Mouse (Mus musculus) neutrophil, adult 5-6 weeks (primary cell): Measurements from ENCODE around the gene Pvrig. TPM values are rescaled to one million over a fixed set of nuclear protein-coding genes. Genes with fewer than 3 reads are reported as not detected.
"Not testable (repeated sequence)": the region's sequence is repeated elsewhere in the genome, so short reads cannot be mapped to it uniquely, and the experiment has no call there.

ENCODE experiments used
- ATAC-seq: fragments of 151-379, 151-347 bp; 2 replicates; pipeline ENCODE4 v1.8.0; 2017; ENCODE audit warnings: mild to moderate bottlenecking, moderate TSS enrichment; ENCODE audit not compliant: insufficient number of reproducible peaks, poor library complexity, low FRiP score, severe bottlenecking; ENCODE audit errors: extremely low read depth
- total RNA-seq: library from RNA; stranded (forward); fragments of 200-1000 nt; gene quantifications from 2 replicates; pipeline ENCODE4 v1.2.3, GENCODE M21; 2017

Pvrig gene
- total RNA-seq = not detected in 2 replicates

DNA sequence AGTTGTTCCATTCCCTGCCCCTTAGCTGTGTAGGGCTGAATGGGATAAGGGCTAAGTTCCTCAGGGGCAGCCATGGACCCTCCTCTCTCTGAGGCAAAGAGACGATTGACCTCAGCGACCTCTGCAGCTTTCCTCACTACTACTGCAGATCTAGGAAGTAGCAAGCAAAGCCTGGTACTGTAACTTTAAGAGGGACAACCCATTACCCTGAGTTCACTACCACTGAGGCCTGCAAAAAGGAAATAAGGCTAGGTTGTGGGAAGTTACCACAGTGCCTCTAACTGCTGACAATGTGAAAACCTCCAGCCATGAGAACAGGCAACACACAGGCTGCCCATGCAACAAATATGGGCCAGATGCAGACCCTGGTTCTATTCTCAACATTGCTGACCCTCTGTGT is at the start of gene Pvrig:
Pvrig (plus strand) TSS at position 301 of the 400 bp plus-strand sequence.
- no peak for ATAC-seq

DNA sequence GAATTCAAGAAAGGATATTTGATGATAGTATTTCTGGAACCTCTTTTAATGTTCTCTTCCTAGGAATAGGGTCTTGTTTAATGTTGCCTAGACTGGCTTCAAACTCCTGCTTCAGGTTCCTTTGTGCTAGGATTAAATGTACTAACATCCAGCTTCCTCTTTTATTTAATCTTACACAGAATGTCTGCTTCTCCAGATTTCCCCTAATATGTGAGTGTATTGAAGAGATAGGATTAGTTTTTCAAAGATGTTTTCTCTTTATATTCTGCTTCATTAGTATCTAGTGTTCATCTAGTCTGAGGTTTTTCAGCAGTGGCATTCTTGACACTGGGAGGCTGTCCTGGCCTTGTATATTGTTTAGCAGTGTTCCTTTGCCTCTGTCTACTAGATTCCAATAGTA is 47.6 kb upstream of the Pvrig start:
- no peak for ATAC-seq

DNA sequence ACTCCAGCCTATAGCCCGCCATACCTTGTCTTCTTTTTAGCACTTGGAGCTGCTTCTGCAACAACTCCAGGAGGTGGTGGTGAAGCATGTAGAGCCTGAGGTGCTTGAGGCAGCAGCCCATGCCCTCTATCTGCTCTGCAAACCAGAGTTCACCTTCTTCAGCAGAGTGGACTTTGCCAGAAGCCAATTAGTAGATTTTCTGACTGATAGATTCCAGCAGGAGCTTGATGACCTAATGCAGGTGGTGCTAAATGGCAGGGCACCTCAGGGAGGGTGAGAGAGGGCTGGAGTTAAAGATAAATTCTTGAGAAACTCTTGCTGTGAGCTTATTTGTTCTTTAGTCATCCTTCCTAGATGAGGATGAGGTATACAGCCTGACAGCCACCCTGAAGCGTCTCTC is 42.1 kb upstream of the Pvrig start:
- no peak for ATAC-seq

DNA sequence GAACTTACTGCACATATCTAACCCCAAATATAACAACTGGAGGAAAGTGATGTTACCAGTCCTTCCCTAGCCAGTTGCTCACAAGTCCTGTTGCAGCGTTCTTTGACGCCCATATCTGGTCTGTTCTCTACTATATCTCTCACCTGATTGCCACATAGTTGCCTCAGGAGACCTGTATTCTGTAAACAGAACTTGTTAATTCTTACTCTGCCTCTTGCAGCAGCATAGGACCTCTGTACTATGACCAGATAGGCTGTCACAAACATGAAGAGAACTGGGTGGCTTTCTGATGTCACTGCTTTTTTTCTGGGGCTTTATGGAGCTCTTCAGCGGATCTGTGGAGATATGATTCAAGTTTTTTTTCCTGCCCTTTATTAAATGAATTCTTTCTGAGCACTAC is 29.0 kb upstream of the Pvrig start:
- ATAC-seq = no peak

DNA sequence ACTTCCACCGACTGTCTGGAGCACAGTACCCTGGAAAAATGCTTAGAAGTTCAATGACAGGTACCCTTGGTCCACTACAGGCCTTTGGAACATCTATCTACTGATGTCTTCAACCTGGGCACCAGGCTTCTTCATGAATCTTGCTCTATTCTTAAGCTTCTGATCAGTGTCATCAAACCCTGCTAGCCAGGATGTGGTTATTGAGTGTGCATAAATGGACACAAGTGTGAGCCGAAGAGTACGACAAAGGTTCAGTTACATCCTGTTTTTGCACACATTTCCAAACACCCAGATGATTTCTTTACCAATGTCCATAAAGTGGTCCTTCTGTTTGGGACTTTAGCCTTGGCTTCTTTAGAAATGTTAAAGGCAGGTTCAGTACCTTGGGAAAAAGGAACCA is 1.5 kb downstream of the Pvrig start:
- no peak for ATAC-seq

DNA sequence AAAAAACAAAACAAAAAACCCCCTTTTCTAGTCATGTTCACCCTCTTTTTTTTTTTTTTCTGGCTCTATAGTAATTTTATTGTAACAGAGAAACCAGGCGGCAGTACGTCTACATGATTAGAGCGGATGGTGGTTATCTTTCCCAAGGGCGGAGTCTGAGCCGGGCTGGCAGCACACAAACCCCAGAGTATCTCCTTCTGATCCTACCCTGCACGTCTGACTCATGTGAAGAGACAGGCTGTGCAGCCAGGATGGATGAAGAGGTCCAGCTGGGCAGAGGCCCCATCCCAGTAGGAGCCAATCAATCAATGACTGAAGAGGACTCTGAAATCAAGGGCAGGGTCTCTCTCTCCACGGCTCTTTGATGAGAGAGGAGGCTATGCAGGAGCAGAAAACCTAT is 21.4 kb downstream of the Pvrig start:
- not testable (repeated sequence) for ATAC-seq

DNA sequence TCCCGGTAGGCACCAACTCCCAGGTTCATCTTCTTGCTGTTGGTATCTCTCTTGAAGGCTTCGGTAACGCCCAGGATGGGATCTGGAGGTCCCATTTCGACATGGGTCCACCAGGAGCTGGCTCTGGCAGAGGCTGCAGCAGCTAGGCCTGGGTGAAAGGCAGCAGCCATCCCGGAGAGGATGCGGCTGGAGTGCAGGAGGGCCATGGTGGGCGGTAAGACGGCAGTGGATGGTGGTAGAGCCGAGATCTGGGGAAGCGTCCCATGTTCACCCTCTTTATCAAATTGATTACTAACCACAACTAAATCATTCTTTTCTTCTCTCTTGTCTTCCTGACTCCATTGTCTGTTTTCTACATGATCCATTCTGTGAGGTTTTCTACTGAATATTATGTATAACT is 23.6 kb downstream of the Pvrig start:
- ATAC-seq = not testable (repeated sequence)

Other genes starting within 250 kb of the Pvrig start
- gene Zscan21, start 225.1 kb upstream of the Pvrig start, total RNA-seq = 8.5 and 11.5 TPM in 2 replicates
- gene Zfp113, start 186.2 kb upstream of the Pvrig start, total RNA-seq = 6.4 and 8.6 TPM in 2 replicates
- gene Cops6, start 180.9 kb upstream of the Pvrig start, total RNA-seq = 14.2 and 19.2 TPM in 2 replicates
- gene Ap4m1, start 170.0 kb upstream of the Pvrig start, total RNA-seq = 18.4 and 20.3 TPM in 2 replicates
- gene Mcm7, start 169.5 kb upstream of the Pvrig start, total RNA-seq = 86.1 and 89.7 TPM in 2 replicates
- gene Taf6, start 154.5 kb upstream of the Pvrig start, total RNA-seq = 26.5 and 26.7 TPM in 2 replicates
- gene Cnpy4, start 154.5 kb upstream of the Pvrig start, total RNA-seq = 26.9 and 31.3 TPM in 2 replicates
- gene Mblac1, start 147.6 kb upstream of the Pvrig start, total RNA-seq = 0.81 and 0.86 TPM in 2 replicates
- not detected in 2 replicates for gene Nxpe5, start 116.1 kb upstream of the Pvrig start, total RNA-seq
- 27.3 and 36.7 TPM in 2 replicates for gene Lamtor4, start 86.5 kb upstream of the Pvrig start, total RNA-seq
- 77.2 and 79.3 TPM in 2 replicates for gene BC037034, start 77.9 kb upstream of the Pvrig start, total RNA-seq
- 0.37 TPM in 1 of 2 replicates, not detected in the other for gene Gal3st4, start 69.1 kb upstream of the Pvrig start, total RNA-seq
- not detected in 2 replicates for gene Gm43720, start 62.0 kb upstream of the Pvrig start, total RNA-seq
- gene Gpc2, start 62.0 kb upstream of the Pvrig start, total RNA-seq = 3.8 and 4.3 TPM in 2 replicates
- gene Stag3, start 61.7 kb upstream of the Pvrig start, total RNA-seq = 2.6 and 3.6 TPM in 2 replicates
- 18.7 and 25.8 TPM in 2 replicates for gene Zfp157, start 99.5 kb downstream of the Pvrig start, total RNA-seq
- not detected in 2 replicates for gene 1700123K08Rik, start 222.8 kb downstream of the Pvrig start, total RNA-seq